Mouse (Mus musculus) midbrain, embryonic 15.5 days (tissue): ENCODE measurements around the gene Tmem171. TPM values are rescaled to one million over a fixed set of nuclear protein-coding genes. Genes with fewer than 3 reads are reported as not detected.
A peak's percentile ranks its signal among the peaks of the same experiment; 100 is the strongest.

Source experiments
- ATAC-seq: fragments of 200-750 bp; cut with Nextera tagmentation; replicated peaks from 2 replicates; pipeline ENCODE4 v1.8.0; 2017; ENCODE audit warnings: moderate TSS enrichment
- H3K27ac ChIP-seq: fragments of 300-500 bp; sonication (generic); 2 replicates; pipeline ENCODE4 v1.5.1; 2015; ENCODE audit warnings: mild to moderate bottlenecking, inconsistent platforms
- H3K27me3 ChIP-seq: fragments of 300-500 bp; sonication (generic); replicated peaks from 2 replicates; pipeline ENCODE4 v1.6.1; 2015; ENCODE audit warnings: inconsistent platforms
- H3K36me3 ChIP-seq: fragments of 300-500 bp; sonication (generic); replicated peaks from 2 replicates; pipeline ENCODE4 v1.6.1; 2015; ENCODE audit warnings: inconsistent platforms
- H3K4me1 ChIP-seq: fragments of 300-500 bp; sonication (generic); 2 replicates; pipeline ENCODE4 v1.6.1; 2015; ENCODE audit warnings: inconsistent platforms
- H3K4me2 ChIP-seq: fragments of 300-500 bp; sonication (generic); 2 replicates; pipeline ENCODE4 v1.6.1; 2015; ENCODE audit warnings: inconsistent platforms, mild to moderate bottlenecking, moderate library complexity
- H3K4me3 ChIP-seq: fragments of 300-500 bp; sonication (generic); 2 replicates; pipeline ENCODE4 v1.5.1; 2015; ENCODE audit warnings: mild to moderate bottlenecking, inconsistent platforms
- H3K9ac ChIP-seq: fragments of 300-500 bp; sonication (generic); 2 replicates; pipeline ENCODE4 v1.6.1; 2015; ENCODE audit warnings: mild to moderate bottlenecking, inconsistent platforms
- H3K9me3 ChIP-seq: fragments of 300-500 bp; sonication (generic); 2 replicates; pipeline ENCODE4 v1.6.1; 2016; ENCODE audit warnings: inconsistent platforms
- WGBS: fragments of 180-500 bp; shearing (Covaris S2); methylation state at CpG from one replicate; pipeline ENCODE4 v1.1.7; 2015; ENCODE audit warnings: mixed read lengths; 5-methylcytosine and 5-hydroxymethylcytosine counted together
- polyA plus RNA-seq: library from polyadenylated mRNA; unstranded; fragments of >200 nt; fragmentation: Nextera tagmentation; extraction: Ambion mirVana; gene quantifications from 2 replicates; pipeline ENCODE4 v1.2.1, GENCODE M21; 2015

Gene Tmem171
- polyA plus RNA-seq, 1 experiment from 2014 or later = not detected

GRCm38 (mm10) chr13:98689605-98690290, 4.9 kb downstream of the Tmem171 start:
- peaks cover 11% of the 10 kb centered on the region; the same call in 1 of the 2 replicates for H3K27me3 ChIP-seq
- peaks cover 2% of the 10 kb centered on the region for H3K4me1 ChIP-seq
- no peaks in the 10 kb centered on the region for H3K9me3 ChIP-seq
- no peak overlapping the region for H3K9ac ChIP-seq
- ATAC-seq = no peak
- no peaks in the 10 kb centered on the region for H3K36me3 ChIP-seq
- no peak overlapping the region for H3K4me3 ChIP-seq
- no peak overlapping the region for H3K4me2 ChIP-seq
- 77% methylated on average over 11 of the region's 11 CpGs for WGBS
- H3K27ac ChIP-seq = no peak overlapping the region

GRCm38 (mm10) chr13:98687931-98688330, 6.7 kb downstream of the Tmem171 start:
- no peak overlapping the region for H3K9ac ChIP-seq
- no peaks in the 10 kb centered on the region for H3K27me3 ChIP-seq
- ATAC-seq = peak; percentile 50; the same call in 1 of the 2 replicates
- H3K27ac ChIP-seq = no peak overlapping the region
- H3K36me3 ChIP-seq = no peaks in the 10 kb centered on the region
- H3K4me1 ChIP-seq = no peaks in the 10 kb centered on the region
- no peaks in the 10 kb centered on the region; the same call in 1 of the 2 replicates for H3K9me3 ChIP-seq
- WGBS = 33% methylated on average over 9 of the region's 9 CpGs
- H3K4me3 ChIP-seq = no peak overlapping the region
- no peak overlapping the region for H3K4me2 ChIP-seq

- H3K4me1 ChIP-seq = no peaks in the 10 kb centered on the region
- no peak overlapping the region for H3K9ac ChIP-seq
- no peaks in the 10 kb centered on the region for H3K36me3 ChIP-seq
- no peak for ATAC-seq
- 85% methylated on average over 9 of the region's 9 CpGs for WGBS
- H3K4me3 ChIP-seq = no peak overlapping the region
- no peaks in the 10 kb centered on the region for H3K27me3 ChIP-seq
- H3K4me2 ChIP-seq = no peak overlapping the region
- no peak overlapping the region for H3K27ac ChIP-seq
- no peaks in the 10 kb centered on the region; the same call in 1 of the 2 replicates for H3K9me3 ChIP-seq
These were observed 10.3 kb downstream of the Tmem171 start for GRCm38 (mm10) chr13:98684144-98684900.

GRCm38 (mm10) chr13:98683412-98683811, 11.2 kb downstream of the Tmem171 start:
- no peak for ATAC-seq
- Histone ChIP-seq H3K4me2 (no peak overlapping the region), H3K4me1 (no peaks in the 10 kb centered on the region), H3K36me3 (no peaks in the 10 kb centered on the region), H3K27me3 (no peaks in the 10 kb centered on the region), H3K9me3 (no peaks in the 10 kb centered on the region; the same call in 1 of the 2 replicates), H3K9ac (no peak overlapping the region), H3K4me3 (no peak overlapping the region), H3K27ac (no peak overlapping the region)
- WGBS = 85% methylated on average over 2 of the region's 2 CpGs

GRCm38 (mm10) chr13:98680470-98681060, 14.1 kb downstream of the Tmem171 start:
- no peak for ATAC-seq
- no peak overlapping the region for H3K27ac ChIP-seq
- H3K9me3 ChIP-seq = no peaks in the 10 kb centered on the region; the same call in 1 of the 2 replicates
- no peak overlapping the region for H3K4me3 ChIP-seq
- no peaks in the 10 kb centered on the region for H3K4me1 ChIP-seq
- no peak overlapping the region for H3K4me2 ChIP-seq
- H3K36me3 ChIP-seq = no peaks in the 10 kb centered on the region
- 91% methylated on average over 5 of the region's 5 CpGs for WGBS
- H3K27me3 ChIP-seq = no peaks in the 10 kb centered on the region
- H3K9ac ChIP-seq = no peak overlapping the region

- WGBS = 48% methylated on average over 4 of the region's 4 CpGs
- Histone ChIP-seq H3K4me1 (no peaks in the 10 kb centered on the region), H3K27ac (no peak overlapping the region), H3K27me3 (no peaks in the 10 kb centered on the region), H3K4me3 (no peak overlapping the region), H3K9me3 (no peaks in the 10 kb centered on the region; the same call in 1 of the 2 replicates), H3K36me3 (no peaks in the 10 kb centered on the region), H3K9ac (no peak overlapping the region), H3K4me2 (no peak overlapping the region)
- no peak for ATAC-seq
These were observed 15.0 kb downstream of the Tmem171 start for GRCm38 (mm10) chr13:98679631-98680041.

GRCm38 (mm10) chr13:98679230-98679629, 15.4 kb downstream of the Tmem171 start:
- H3K9me3 ChIP-seq = no peaks in the 10 kb centered on the region; the same call in 1 of the 2 replicates
- H3K4me1 ChIP-seq = no peaks in the 10 kb centered on the region
- H3K9ac ChIP-seq = no peak overlapping the region
- H3K27ac ChIP-seq = no peak overlapping the region
- no peak overlapping the region for H3K4me2 ChIP-seq
- WGBS = 100% methylated on average over 1 of the region's 1 CpGs
- no peaks in the 10 kb centered on the region for H3K27me3 ChIP-seq
- ATAC-seq = no peak
- H3K4me3 ChIP-seq = no peak overlapping the region
- no peaks in the 10 kb centered on the region for H3K36me3 ChIP-seq

GRCm38 (mm10) chr13:98673922-98674321, 20.7 kb downstream of the Tmem171 start:
- ATAC-seq = no peak
- Histone ChIP-seq H3K4me3 (no peak overlapping the region), H3K9ac (no peak overlapping the region), H3K27ac (no peak overlapping the region), H3K4me1 (no peaks in the 10 kb centered on the region), H3K27me3 (no peaks in the 10 kb centered on the region), H3K9me3 (no peaks in the 10 kb centered on the region), H3K4me2 (no peak overlapping the region), H3K36me3 (no peaks in the 10 kb centered on the region)
- WGBS = 82% methylated on average over 4 of the region's 4 CpGs

- Histone ChIP-seq H3K27ac (no peak overlapping the region), H3K4me1 (no peaks in the 10 kb centered on the region), H3K36me3 (no peaks in the 10 kb centered on the region), H3K4me3 (no peak overlapping the region), H3K27me3 (no peaks in the 10 kb centered on the region), H3K9me3 (no peaks in the 10 kb centered on the region), H3K4me2 (no peak overlapping the region), H3K9ac (no peak overlapping the region)
- ATAC-seq = no peak
- 71% methylated on average over 3 of the region's 3 CpGs for WGBS
These were observed 25.3 kb downstream of the Tmem171 start for GRCm38 (mm10) chr13:98669296-98669695.

- Histone ChIP-seq H3K4me3 (no peak overlapping the region), H3K9me3 (no peaks in the 10 kb centered on the region), H3K36me3 (no peaks in the 10 kb centered on the region), H3K4me2 (no peak overlapping the region), H3K9ac (no peak overlapping the region), H3K27ac (no peak overlapping the region), H3K27me3 (no peaks in the 10 kb centered on the region), H3K4me1 (no peaks in the 10 kb centered on the region)
- no peak for ATAC-seq
- 82% methylated on average over 3 of the region's 3 CpGs for WGBS
These were observed 27.3 kb downstream of the Tmem171 start for GRCm38 (mm10) chr13:98667316-98667715.

- Histone ChIP-seq H3K9me3 (no peaks in the 10 kb centered on the region), H3K27me3 (no peaks in the 10 kb centered on the region), H3K36me3 (no peaks in the 10 kb centered on the region), H3K4me1 (no peaks in the 10 kb centered on the region), H3K4me2 (no peak overlapping the region), H3K27ac (no peak overlapping the region), H3K4me3 (no peak overlapping the region), H3K9ac (no peak overlapping the region)
- 89% methylated on average over 10 of the region's 10 CpGs for WGBS
- ATAC-seq = no peak
These were observed 29.4 kb downstream of the Tmem171 start for GRCm38 (mm10) chr13:98665240-98665639.

- Histone ChIP-seq H3K27me3 (no peaks in the 10 kb centered on the region), H3K4me2 (no peak overlapping the region), H3K9ac (no peak overlapping the region), H3K27ac (no peak overlapping the region), H3K4me1 (no peaks in the 10 kb centered on the region), H3K36me3 (no peaks in the 10 kb centered on the region), H3K9me3 (no peaks in the 10 kb centered on the region), H3K4me3 (no peak overlapping the region)
- 90% methylated on average over 4 of the region's 4 CpGs for WGBS
- ATAC-seq = no peak
These were observed 32.4 kb downstream of the Tmem171 start for GRCm38 (mm10) chr13:98662173-98662675.
